Mouse (Mus musculus): ENCODE results near the gene Raver1. TPM values are rescaled to one million over a fixed set of nuclear protein-coding genes. Genes with fewer than 3 reads are reported as not detected.

Gene Raver1
- total and polyA plus RNA-seq, 2 experiments from 2014 or later = 21.7 to 43.2 TPM

DNA sequence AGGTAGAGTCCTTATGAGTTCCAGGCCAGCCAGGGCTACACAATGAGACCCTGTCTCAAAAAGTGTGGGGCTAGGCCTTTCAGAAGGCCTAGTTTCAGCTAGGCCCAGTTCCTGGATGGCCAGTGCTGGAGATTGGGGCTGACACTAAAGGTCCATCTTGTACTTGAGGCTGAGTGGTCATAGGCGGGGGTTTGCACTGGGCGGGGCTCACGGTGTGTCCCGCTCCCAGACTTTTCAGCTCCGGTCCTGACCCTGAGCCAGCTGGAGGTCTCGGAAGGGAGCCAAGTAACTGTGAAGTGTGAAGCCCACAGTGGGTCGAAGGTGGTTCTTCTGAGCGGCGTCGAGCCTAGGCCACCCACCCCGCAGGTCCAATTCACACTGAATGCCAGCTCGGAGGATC is 65.0 kb downstream of the Raver1 start:
- WGBS = 81% methylated on average over 12 of the region's 12 CpGs
- no peak overlapping the region for H3K9ac ChIP-seq (replicated peaks; ENCODE audit: low read length)
- H3K4me1 ChIP-seq (ENCODE audit: insufficient read depth, low read length) = peaks cover 7% of the 10 kb centered on the region; the same call in 1 of the 2 replicates
- H3K27ac ChIP-seq = no peak overlapping the region
- no peak for TF ChIP-seq CTCF (IDR thresholded peaks at IDR 0.05; ENCODE audit: low read depth)
- H3K27me3 ChIP-seq (ENCODE audit: insufficient read depth, low read length) = peaks cover 4% of the 10 kb centered on the region
- H3K4me2 ChIP-seq (ENCODE audit: low read depth, low read length) = no peak overlapping the region
- no peak for DNase-seq (ENCODE audit: low spot score)
- ATAC-seq = no peak
- no peaks in the 10 kb centered on the region for H3K36me3 ChIP-seq (ENCODE audit: insufficient read depth, low read length)
- no peak overlapping the region for H3K4me3 ChIP-seq (ENCODE audit: low read length)
- no peaks in the 10 kb centered on the region for H3K9me3 ChIP-seq (ENCODE audit: low read length)

DNA sequence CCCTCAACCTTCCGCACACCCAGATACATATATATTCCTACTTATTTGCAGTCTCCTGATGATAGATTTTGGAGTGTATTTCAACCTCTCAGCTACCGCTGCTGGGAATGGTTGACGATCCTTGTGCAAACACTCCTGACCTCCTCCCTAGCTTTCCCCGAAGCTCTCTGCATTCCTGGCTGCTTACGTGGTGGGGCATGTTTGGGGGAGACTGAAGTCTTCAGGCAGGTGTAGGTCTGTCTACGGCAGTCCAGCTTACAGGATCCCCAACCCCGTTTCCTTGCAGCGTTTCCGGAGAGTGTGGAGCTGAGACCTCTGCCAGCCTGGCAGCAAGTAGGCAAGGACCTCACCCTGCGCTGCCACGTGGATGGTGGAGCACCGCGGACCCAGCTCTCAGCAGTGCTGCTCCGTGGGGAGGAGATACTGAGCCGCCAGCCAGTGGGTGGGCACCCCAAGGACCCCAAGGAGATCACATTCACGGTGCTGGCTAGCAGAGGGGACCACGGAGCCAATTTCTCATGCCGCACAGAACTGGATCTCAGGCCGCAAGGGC is 66.5 kb downstream of the Raver1 start:
- 75% methylated on average over 19 of the region's 19 CpGs for WGBS
- Histone ChIP-seq H3K4me2 (ENCODE audit: low read depth, low read length) (no peak overlapping the region), H3K36me3 (ENCODE audit: insufficient read depth, low read length) (no peaks in the 10 kb centered on the region), H3K9ac (replicated peaks; ENCODE audit: low read length) (no peak overlapping the region), H3K4me1 (ENCODE audit: insufficient read depth, low read length) (no peaks in the 10 kb centered on the region), H3K27ac (no peak overlapping the region), H3K4me3 (ENCODE audit: low read length) (no peak overlapping the region), H3K27me3 (ENCODE audit: insufficient read depth, low read length) (peaks cover 4% of the 10 kb centered on the region), H3K9me3 (ENCODE audit: low read length) (no peaks in the 10 kb centered on the region)
- no peak for TF ChIP-seq CTCF (IDR thresholded peaks at IDR 0.05; ENCODE audit: low read depth)
- ATAC-seq = no peak
- DNase-seq (ENCODE audit: low spot score) = no peak

MicroRNA genes within 50 kb of the gene (microRNA counts, 519-probe panel; counts per million panel counts)
- microRNA mmu-miR-1900 = not detected

Small RNA genes within 50 kb of the gene (microRNA-seq; reads per million reads assigned to microRNA genes)
- gene Mir1900 = 0 to 0.36 reads per million in 2 experiments
- 0 to 0.36 reads per million in 2 experiments for gene Mir7082

Other genes with a start within 250 kb of the Raver1 start
- 22.8 and 26.0 TPM in 2 replicates for gene A230050P20Rik, start 223.4 kb downstream of the Raver1 start, total RNA-seq (2014; rRNA removed)
- gene A230050P20Rik, start 223.4 kb downstream of the Raver1 start, polyA plus RNA-seq (2015; fragmentation: Nextera tagmentation; extraction: Ambion mirVana) = 32.7 and 34.1 TPM in 2 replicates
- gene Angptl6, start 212.3 kb downstream of the Raver1 start, total RNA-seq (2014; rRNA removed) = 10.9 and 12.1 TPM in 2 replicates
- 10.9 and 11.1 TPM in 2 replicates for gene Angptl6, start 212.3 kb downstream of the Raver1 start, polyA plus RNA-seq (2015; fragmentation: Nextera tagmentation; extraction: Ambion mirVana)
- 45.4 and 57.4 TPM in 2 replicates for gene Ppan, start 203.8 kb downstream of the Raver1 start, total RNA-seq (2014; rRNA removed)
- gene Ppan, start 203.8 kb downstream of the Raver1 start, polyA plus RNA-seq (2015; fragmentation: Nextera tagmentation; extraction: Ambion mirVana) = 36.8 and 44.1 TPM in 2 replicates
- 76.1 and 79.5 TPM in 2 replicates for gene Eif3g, start 193.4 kb downstream of the Raver1 start, total RNA-seq (2014; rRNA removed)
- 225 and 236 TPM in 2 replicates for gene Eif3g, start 193.4 kb downstream of the Raver1 start, polyA plus RNA-seq (2015; fragmentation: Nextera tagmentation; extraction: Ambion mirVana)
- 78.2 and 86.5 TPM in 2 replicates for gene Dnmt1, start 132.1 kb downstream of the Raver1 start, total RNA-seq (2014; rRNA removed)
- 36.1 and 36.2 TPM in 2 replicates for gene Dnmt1, start 132.1 kb downstream of the Raver1 start, polyA plus RNA-seq (2015; fragmentation: Nextera tagmentation; extraction: Ambion mirVana)
- 3.4 and 6.0 TPM in 2 replicates for gene S1pr2, start 115.2 kb downstream of the Raver1 start, total RNA-seq (2014; rRNA removed)
- gene S1pr2, start 115.2 kb downstream of the Raver1 start, polyA plus RNA-seq (2015; fragmentation: Nextera tagmentation; extraction: Ambion mirVana) = 6.9 and 8.5 TPM in 2 replicates
- 104 and 107 TPM in 2 replicates for gene Mrpl4, start 89.3 kb downstream of the Raver1 start, total RNA-seq (2014; rRNA removed)
- 117 and 124 TPM in 2 replicates for gene Mrpl4, start 89.3 kb downstream of the Raver1 start, polyA plus RNA-seq (2015; fragmentation: Nextera tagmentation; extraction: Ambion mirVana)
- gene Icam1, start 76.0 kb downstream of the Raver1 start, total RNA-seq (2014; rRNA removed) = 4.3 and 5.0 TPM in 2 replicates
- 3.8 and 4.4 TPM in 2 replicates for gene Icam1, start 76.0 kb downstream of the Raver1 start, polyA plus RNA-seq (2015; fragmentation: Nextera tagmentation; extraction: Ambion mirVana)
- not detected in 2 replicates for gene Icam4, start 62.6 kb downstream of the Raver1 start, total RNA-seq (2014; rRNA removed)
- gene Icam4, start 62.6 kb downstream of the Raver1 start, polyA plus RNA-seq (2015; fragmentation: Nextera tagmentation; extraction: Ambion mirVana) = 0.15 TPM in 1 of 2 replicates, not detected in the other
- 9.1 and 9.7 TPM in 2 replicates for gene Icam5, start 59.9 kb downstream of the Raver1 start, total RNA-seq (2014; rRNA removed)
- gene Icam5, start 59.9 kb downstream of the Raver1 start, polyA plus RNA-seq (2015; fragmentation: Nextera tagmentation; extraction: Ambion mirVana) = 3.6 and 3.7 TPM in 2 replicates
- gene Zglp1, start 24.9 kb downstream of the Raver1 start, total RNA-seq (2014; rRNA removed) = 1.1 and 2.2 TPM in 2 replicates
- 0.16 TPM in 1 of 2 replicates, not detected in the other for gene Zglp1, start 24.9 kb downstream of the Raver1 start, polyA plus RNA-seq (2015; fragmentation: Nextera tagmentation; extraction: Ambion mirVana)
- gene Gm49373, start 18.9 kb downstream of the Raver1 start, total RNA-seq (2014; rRNA removed) = 0.50 and 0.73 TPM in 2 replicates
- 0.37 and 0.48 TPM in 2 replicates for gene Gm49373, start 18.9 kb downstream of the Raver1 start, polyA plus RNA-seq (2015; fragmentation: Nextera tagmentation; extraction: Ambion mirVana)
- gene Fdx1l, start 18.4 kb downstream of the Raver1 start, total RNA-seq (2014; rRNA removed) = 70.9 and 95.6 TPM in 2 replicates
- gene Fdx1l, start 18.4 kb downstream of the Raver1 start, polyA plus RNA-seq (2015; fragmentation: Nextera tagmentation; extraction: Ambion mirVana) = 83.9 and 86.5 TPM in 2 replicates
- 0.11 and 2.7 TPM in 2 replicates for gene Gm38431, start within 50 bp of the Raver1 start, total RNA-seq (2014; rRNA removed)
- 0.16 and 0.96 TPM in 2 replicates for gene Gm38431, start within 50 bp of the Raver1 start, polyA plus RNA-seq (2015; fragmentation: Nextera tagmentation; extraction: Ambion mirVana)
- gene Tyk2, start 39.2 kb upstream of the Raver1 start, total RNA-seq (2014; rRNA removed) = 10.8 and 15.4 TPM in 2 replicates
- 5.7 and 6.2 TPM in 2 replicates for gene Tyk2, start 39.2 kb upstream of the Raver1 start, polyA plus RNA-seq (2015; fragmentation: Nextera tagmentation; extraction: Ambion mirVana)
- gene Cdc37, start 58.0 kb upstream of the Raver1 start, total RNA-seq (2014; rRNA removed) = 20.1 and 21.4 TPM in 2 replicates
- gene Cdc37, start 58.0 kb upstream of the Raver1 start, polyA plus RNA-seq (2015; fragmentation: Nextera tagmentation; extraction: Ambion mirVana) = 173 and 181 TPM in 2 replicates
- gene Pde4a, start 73.7 kb upstream of the Raver1 start, total RNA-seq (2014; rRNA removed) = 41.3 and 45.0 TPM in 2 replicates
- 46.4 and 47.7 TPM in 2 replicates for gene Pde4a, start 73.7 kb upstream of the Raver1 start, polyA plus RNA-seq (2015; fragmentation: Nextera tagmentation; extraction: Ambion mirVana)
- gene Keap1, start 147.4 kb upstream of the Raver1 start, total RNA-seq (2014; rRNA removed) = 74.9 and 98.9 TPM in 2 replicates
- gene Keap1, start 147.4 kb upstream of the Raver1 start, polyA plus RNA-seq (2015; fragmentation: Nextera tagmentation; extraction: Ambion mirVana) = 59.4 and 60.9 TPM in 2 replicates
- 4.9 and 8.2 TPM in 2 replicates for gene S1pr5, start 156.4 kb upstream of the Raver1 start, total RNA-seq (2014; rRNA removed)
- 2.9 and 3.1 TPM in 2 replicates for gene S1pr5, start 156.4 kb upstream of the Raver1 start, polyA plus RNA-seq (2015; fragmentation: Nextera tagmentation; extraction: Ambion mirVana)
- gene Atg4d, start 173.3 kb upstream of the Raver1 start, total RNA-seq (2014; rRNA removed) = 24.8 and 38.6 TPM in 2 replicates
- 32.1 and 35.5 TPM in 2 replicates for gene Atg4d, start 173.3 kb upstream of the Raver1 start, polyA plus RNA-seq (2015; fragmentation: Nextera tagmentation; extraction: Ambion mirVana)
- 14.8 and 15.3 TPM in 2 replicates for gene Kri1, start 196.0 kb upstream of the Raver1 start, total RNA-seq (2014; rRNA removed)
- gene Kri1, start 196.0 kb upstream of the Raver1 start, polyA plus RNA-seq (2015; fragmentation: Nextera tagmentation; extraction: Ambion mirVana) = 10.9 and 11.8 TPM in 2 replicates
- 115 and 123 TPM in 2 replicates for gene Cdkn2d, start 199.4 kb upstream of the Raver1 start, total RNA-seq (2014; rRNA removed)
- 134 and 142 TPM in 2 replicates for gene Cdkn2d, start 199.4 kb upstream of the Raver1 start, polyA plus RNA-seq (2015; fragmentation: Nextera tagmentation; extraction: Ambion mirVana)
- gene Ap1m2, start 220.3 kb upstream of the Raver1 start, total RNA-seq (2014; rRNA removed) = 2.5 and 7.0 TPM in 2 replicates
- 3.8 and 3.9 TPM in 2 replicates for gene Ap1m2, start 220.3 kb upstream of the Raver1 start, polyA plus RNA-seq (2015; fragmentation: Nextera tagmentation; extraction: Ambion mirVana)
- gene Slc44a2, start 228.7 kb upstream of the Raver1 start, total RNA-seq (2014; rRNA removed) = 58.5 and 68.0 TPM in 2 replicates
- gene Slc44a2, start 228.7 kb upstream of the Raver1 start, polyA plus RNA-seq (2015; fragmentation: Nextera tagmentation; extraction: Ambion mirVana) = 52.6 and 58.8 TPM in 2 replicates

Data from hindbrain, postnatal 0 days (tissue).